Mouse (Mus musculus): Measurements from ENCODE around the gene Tnks2. TPM values are rescaled to one million over a fixed set of nuclear protein-coding genes. Genes with fewer than 3 reads are reported as not detected.

Tnks2 gene
- polyA plus RNA-seq (2014; fragmentation: Nextera tagmentation; extraction: Ambion mirVana): 67.1 and 71.7 TPM in 2 replicates

DNA sequence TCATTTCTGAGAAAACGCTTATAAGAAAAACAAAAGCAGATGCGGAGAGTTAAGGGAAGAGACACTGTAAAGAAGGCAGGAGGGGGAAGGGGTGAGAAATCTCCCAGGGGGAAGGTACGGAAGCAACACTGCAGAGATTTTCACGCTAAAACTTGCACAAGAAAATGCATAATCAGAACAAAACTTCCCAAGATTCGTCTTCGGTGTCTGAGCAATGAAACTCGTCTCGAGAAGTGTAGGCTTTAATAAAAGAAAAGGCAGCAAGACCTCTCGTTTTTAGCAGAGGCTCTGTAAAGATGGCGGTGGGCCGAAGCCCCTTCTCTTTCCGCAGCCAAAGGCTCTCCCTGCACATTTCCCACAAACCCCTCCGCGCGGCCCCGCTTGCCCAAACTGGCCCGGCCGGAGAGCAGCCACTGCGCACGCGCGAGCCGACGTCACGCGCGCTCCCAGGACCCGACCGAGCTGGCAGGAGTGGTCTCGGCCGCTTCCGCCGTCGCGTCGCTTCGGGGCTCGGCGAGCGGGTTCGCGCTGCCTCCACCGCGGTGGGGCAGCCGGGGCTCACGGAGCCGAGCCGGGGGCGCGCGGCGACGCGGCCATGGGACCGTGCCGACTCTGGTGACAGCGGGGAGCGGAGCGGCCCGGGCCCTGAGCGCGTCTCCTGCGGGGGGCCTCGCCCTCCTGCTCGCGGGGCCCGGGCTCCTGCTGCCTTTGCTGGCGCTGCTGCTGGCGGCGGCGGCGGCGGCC, at the start of gene Tnks2:
Gene Tnks2 (plus strand): TSS at position 445 of the 744 bp plus-strand sequence.
- Histone ChIP-seq H3K4me3 (ENCODE audit: control insufficient read depth in 1 of 2, insufficient read depth in 1 of 2, low read depth in 1 of 2, low read length in 2 of 2) (peak within 1 kb of the TSS; percentile 70 to 99), H3K4me2 (ENCODE audit: low read length) (peak within 1 kb of the TSS; percentile 91), H3K36me3 (ENCODE audit: control insufficient read depth, insufficient read depth, low read length) (peaks cover 6% of the 10 kb centered on the region), H3K4me1 (ENCODE audit: control insufficient read depth in 2 of 2, insufficient read depth in 2 of 2, low read length in 2 of 2) (peaks cover 7 to 17% of the 10 kb centered on the region in 2 experiments), H3K27me3 (ENCODE audit: control insufficient read depth, insufficient read depth, low read length) (no peaks in the 10 kb centered on the region), H3K27ac (replicated peaks in 1 of 2; ENCODE audit: control insufficient read depth in 1 of 2, insufficient read depth in 1 of 2, low read depth in 2 of 2, low read length in 2 of 2) (peak within 1 kb of the TSS; percentile 99 to 100), H3K9me3 (ENCODE audit: control insufficient read depth, low read length) (no peaks in the 10 kb centered on the region), H3K9ac (ENCODE audit: low read length) (peak within 1 kb of the TSS; percentile 99)
- peak; percentile 92 for ATAC-seq (ENCODE audit: insufficient number of reproducible peaks, insufficient read depth, low FRiP score, low read depth)
- under 1% methylated on average over 64 of the region's 73 CpGs for WGBS

DNA sequence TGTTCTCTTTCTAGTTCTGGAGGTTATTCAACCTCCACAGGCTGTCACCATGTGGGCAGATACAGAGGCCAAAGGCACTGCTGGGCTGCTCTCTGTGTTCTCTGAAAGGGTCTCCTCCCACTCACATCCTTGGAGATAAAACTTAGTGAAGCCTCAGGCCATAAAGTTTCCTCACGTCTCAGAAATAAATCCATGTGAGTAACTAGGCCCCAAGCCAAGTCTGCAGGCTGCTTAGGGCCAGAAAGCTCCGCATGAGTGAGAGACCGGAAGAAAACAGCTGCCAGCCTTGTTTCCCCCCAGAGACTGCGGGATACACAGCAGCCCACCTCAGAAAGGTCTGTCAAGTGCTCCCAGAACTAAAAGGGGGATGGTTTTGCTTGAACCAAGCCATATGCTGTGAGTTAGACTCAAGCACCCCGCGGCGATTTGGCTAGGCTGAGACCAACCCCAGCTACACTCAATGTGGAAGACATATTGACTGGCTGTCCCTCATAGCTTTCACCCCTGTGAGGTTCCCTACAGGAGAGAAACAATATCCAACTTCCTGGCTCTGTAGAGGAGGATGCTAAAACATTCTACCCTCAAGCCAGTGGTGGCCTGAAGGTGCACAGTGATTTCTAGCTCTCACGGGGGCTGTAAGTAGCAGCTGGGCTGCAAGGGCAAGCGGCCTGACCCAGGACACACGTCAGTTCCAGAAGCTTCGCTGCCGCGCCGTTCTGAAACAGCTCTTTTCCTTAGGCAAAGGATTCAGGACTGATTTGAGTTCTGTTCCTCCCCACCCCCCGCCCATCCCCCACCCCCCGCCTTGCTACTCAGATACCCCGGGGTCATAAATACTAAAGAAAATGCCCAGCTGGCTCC, 43.9 kb upstream of the Tnks2 start:
- Histone ChIP-seq H3K36me3 (ENCODE audit: control insufficient read depth, insufficient read depth, low read length) (no peaks in the 10 kb centered on the region), H3K9me3 (ENCODE audit: control insufficient read depth, low read length) (no peaks in the 10 kb centered on the region), H3K9ac (ENCODE audit: low read length) (no peak overlapping the region), H3K27me3 (ENCODE audit: control insufficient read depth, insufficient read depth, low read length) (no peaks in the 10 kb centered on the region), H3K4me1 (ENCODE audit: control insufficient read depth in 2 of 2, insufficient read depth in 2 of 2, low read length in 2 of 2) (peaks cover 2 to 4% of the 10 kb centered on the region in 2 experiments; a peak in 2 of 4 replicates), H3K4me3 (ENCODE audit: control insufficient read depth in 1 of 2, insufficient read depth in 1 of 2, low read depth in 1 of 2, low read length in 2 of 2) (no peak overlapping the region), H3K4me2 (ENCODE audit: low read length) (no peak overlapping the region), H3K27ac (replicated peaks in 1 of 2; ENCODE audit: control insufficient read depth in 1 of 2, insufficient read depth in 1 of 2, low read depth in 2 of 2, low read length in 2 of 2) (peak overlapping the region; percentile 50 to 59)
- ATAC-seq (ENCODE audit: insufficient number of reproducible peaks, insufficient read depth, low FRiP score, low read depth): peak; percentile 57; the same call in 1 of the 2 replicates
- WGBS: 69% methylated on average over 17 of the region's 17 CpGs

DNA sequence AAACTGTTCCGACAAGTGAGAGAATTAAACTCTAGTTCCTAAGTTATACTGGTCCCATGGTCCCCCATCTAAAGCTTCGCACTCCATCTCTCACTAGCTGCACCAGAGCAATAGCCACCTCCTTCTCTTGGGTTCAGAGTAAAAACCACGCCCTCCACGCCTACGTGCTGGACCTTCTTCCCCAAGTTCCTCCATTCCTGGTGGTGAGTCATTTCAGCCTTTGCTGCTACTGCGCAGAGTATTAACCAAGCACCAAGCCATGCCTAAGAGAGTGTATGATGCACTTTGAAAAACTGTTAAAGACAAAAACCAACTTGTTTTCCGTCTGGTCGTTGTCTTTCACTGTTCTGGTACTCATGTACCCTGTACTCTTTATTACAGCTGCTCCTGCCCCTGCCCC, 41.4 kb upstream of the Tnks2 start:
- peaks cover 10 to 11% of the 10 kb centered on the region in 2 experiments; a peak in 3 of 4 replicates for H3K4me1 ChIP-seq (ENCODE audit: control insufficient read depth in 2 of 2, insufficient read depth in 2 of 2, low read length in 2 of 2)
- H3K9me3 ChIP-seq (ENCODE audit: control insufficient read depth, low read length): no peaks in the 10 kb centered on the region
- ATAC-seq (ENCODE audit: insufficient number of reproducible peaks, insufficient read depth, low FRiP score, low read depth): no peak
- no peak overlapping the region for H3K4me2 ChIP-seq (ENCODE audit: low read length)
- no peak overlapping the region for H3K4me3 ChIP-seq (ENCODE audit: control insufficient read depth in 1 of 2, insufficient read depth in 1 of 2, low read depth in 1 of 2, low read length in 2 of 2)
- H3K27me3 ChIP-seq (ENCODE audit: control insufficient read depth, insufficient read depth, low read length): no peaks in the 10 kb centered on the region
- no peak overlapping the region for H3K9ac ChIP-seq (ENCODE audit: low read length)
- WGBS: 81% methylated on average over 8 of the region's 8 CpGs
- no peak overlapping the region for H3K27ac ChIP-seq (replicated peaks in 1 of 2; ENCODE audit: control insufficient read depth in 1 of 2, insufficient read depth in 1 of 2, low read depth in 2 of 2, low read length in 2 of 2)
- H3K36me3 ChIP-seq (ENCODE audit: control insufficient read depth, insufficient read depth, low read length): no peaks in the 10 kb centered on the region

DNA sequence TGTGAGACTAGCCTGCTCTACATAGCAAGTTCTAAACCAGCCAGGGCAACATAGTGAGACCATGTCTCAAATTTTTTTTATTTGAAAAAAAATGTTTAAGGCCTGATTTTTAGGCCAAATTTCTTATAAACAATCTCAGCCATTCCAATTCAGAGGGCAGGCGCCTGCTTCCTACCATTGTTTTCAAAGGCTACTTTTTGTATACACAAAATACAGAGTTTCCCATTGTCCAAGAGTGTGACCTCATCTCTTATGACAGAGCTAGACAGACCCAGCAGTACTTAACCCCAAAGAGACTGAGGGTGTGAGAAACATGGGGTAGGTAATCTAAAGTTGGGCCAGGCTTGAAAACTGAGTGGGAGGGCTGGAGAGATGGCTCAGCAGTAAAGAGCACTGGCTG, 40.6 kb upstream of the Tnks2 start:
- Histone ChIP-seq H3K36me3 (ENCODE audit: control insufficient read depth, insufficient read depth, low read length) (no peaks in the 10 kb centered on the region), H3K9ac (ENCODE audit: low read length) (no peak overlapping the region), H3K4me2 (ENCODE audit: low read length) (no peak overlapping the region), H3K27me3 (ENCODE audit: control insufficient read depth, insufficient read depth, low read length) (no peaks in the 10 kb centered on the region), H3K4me3 (ENCODE audit: control insufficient read depth in 1 of 2, insufficient read depth in 1 of 2, low read depth in 1 of 2, low read length in 2 of 2) (no peak overlapping the region), H3K9me3 (ENCODE audit: control insufficient read depth, low read length) (no peaks in the 10 kb centered on the region), H3K27ac (replicated peaks in 1 of 2; ENCODE audit: control insufficient read depth in 1 of 2, insufficient read depth in 1 of 2, low read depth in 2 of 2, low read length in 2 of 2) (no peak overlapping the region), H3K4me1 (ENCODE audit: control insufficient read depth in 2 of 2, insufficient read depth in 2 of 2, low read length in 2 of 2) (peaks cover 10 to 11% of the 10 kb centered on the region in 2 experiments; a peak in 3 of 4 replicates)
- WGBS: 58% methylated on average over 1 of the region's 1 CpGs
- ATAC-seq (ENCODE audit: insufficient number of reproducible peaks, insufficient read depth, low FRiP score, low read depth): no peak

DNA sequence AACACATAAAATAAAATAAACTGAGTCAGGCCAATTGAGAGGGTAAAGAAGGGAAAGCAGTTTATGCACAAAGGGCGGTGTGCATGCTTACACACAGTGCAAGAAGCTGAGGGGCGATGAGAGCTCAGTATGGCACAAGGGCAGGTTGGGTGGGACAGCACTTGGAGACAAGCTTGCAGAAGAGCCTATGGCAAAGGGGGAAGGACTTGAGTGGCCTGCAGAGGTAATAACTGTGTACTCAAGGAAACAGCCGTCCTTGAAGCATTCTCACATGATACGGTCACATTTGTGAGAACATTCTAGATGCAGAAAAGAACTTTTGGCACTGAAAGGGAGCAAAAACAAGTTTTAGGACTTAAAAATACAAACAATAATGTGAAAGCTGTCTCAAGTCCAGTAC, 40.0 kb upstream of the Tnks2 start:
- H3K4me3 ChIP-seq (ENCODE audit: control insufficient read depth in 1 of 2, insufficient read depth in 1 of 2, low read depth in 1 of 2, low read length in 2 of 2): no peak overlapping the region
- 87% methylated on average over 4 of the region's 4 CpGs for WGBS
- H3K4me1 ChIP-seq (ENCODE audit: control insufficient read depth in 2 of 2, insufficient read depth in 2 of 2, low read length in 2 of 2): peaks cover 11 to 12% of the 10 kb centered on the region in 2 experiments
- H3K4me2 ChIP-seq (ENCODE audit: low read length): no peak overlapping the region
- no peaks in the 10 kb centered on the region for H3K27me3 ChIP-seq (ENCODE audit: control insufficient read depth, insufficient read depth, low read length)
- ATAC-seq (ENCODE audit: insufficient number of reproducible peaks, insufficient read depth, low FRiP score, low read depth): no peak
- no peak overlapping the region for H3K27ac ChIP-seq (replicated peaks in 1 of 2; ENCODE audit: control insufficient read depth in 1 of 2, insufficient read depth in 1 of 2, low read depth in 2 of 2, low read length in 2 of 2)
- H3K9me3 ChIP-seq (ENCODE audit: control insufficient read depth, low read length): no peaks in the 10 kb centered on the region
- H3K9ac ChIP-seq (ENCODE audit: low read length): no peak overlapping the region
- no peaks in the 10 kb centered on the region for H3K36me3 ChIP-seq (ENCODE audit: control insufficient read depth, insufficient read depth, low read length)

DNA sequence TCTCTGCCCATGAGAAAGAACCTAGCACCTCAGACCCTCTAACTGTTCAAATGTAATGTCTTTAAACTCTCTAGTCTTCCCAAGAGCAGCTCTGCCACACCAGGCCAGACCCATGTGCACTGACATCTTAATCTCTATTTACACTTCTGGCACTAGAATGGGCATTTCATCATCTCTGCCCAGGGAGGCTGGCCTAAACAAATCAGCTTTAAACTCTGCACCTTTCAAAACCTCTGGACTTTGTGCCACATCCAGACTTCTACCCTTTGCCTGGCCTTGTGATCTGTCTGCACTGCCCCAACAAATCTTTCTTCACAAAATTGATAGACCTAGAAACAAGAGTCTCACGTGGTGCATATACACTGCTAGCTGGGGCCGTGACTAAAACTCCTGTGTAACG, 38.8 kb upstream of the Tnks2 start:
- no peak overlapping the region for H3K4me3 ChIP-seq (ENCODE audit: control insufficient read depth in 1 of 2, insufficient read depth in 1 of 2, low read depth in 1 of 2, low read length in 2 of 2)
- H3K27ac ChIP-seq (replicated peaks in 1 of 2; ENCODE audit: control insufficient read depth in 1 of 2, insufficient read depth in 1 of 2, low read depth in 2 of 2, low read length in 2 of 2): no peak overlapping the region
- H3K36me3 ChIP-seq (ENCODE audit: control insufficient read depth, insufficient read depth, low read length): no peaks in the 10 kb centered on the region
- ATAC-seq (ENCODE audit: insufficient number of reproducible peaks, insufficient read depth, low FRiP score, low read depth): no peak
- H3K27me3 ChIP-seq (ENCODE audit: control insufficient read depth, insufficient read depth, low read length): no peaks in the 10 kb centered on the region
- H3K4me1 ChIP-seq (ENCODE audit: control insufficient read depth in 2 of 2, insufficient read depth in 2 of 2, low read length in 2 of 2): peaks cover 15 to 17% of the 10 kb centered on the region in 2 experiments
- H3K4me2 ChIP-seq (ENCODE audit: low read length): peak overlapping the region; percentile 19
- no peak overlapping the region for H3K9ac ChIP-seq (ENCODE audit: low read length)
- 40% methylated on average over 3 of the region's 3 CpGs for WGBS
- H3K9me3 ChIP-seq (ENCODE audit: control insufficient read depth, low read length): no peaks in the 10 kb centered on the region

DNA sequence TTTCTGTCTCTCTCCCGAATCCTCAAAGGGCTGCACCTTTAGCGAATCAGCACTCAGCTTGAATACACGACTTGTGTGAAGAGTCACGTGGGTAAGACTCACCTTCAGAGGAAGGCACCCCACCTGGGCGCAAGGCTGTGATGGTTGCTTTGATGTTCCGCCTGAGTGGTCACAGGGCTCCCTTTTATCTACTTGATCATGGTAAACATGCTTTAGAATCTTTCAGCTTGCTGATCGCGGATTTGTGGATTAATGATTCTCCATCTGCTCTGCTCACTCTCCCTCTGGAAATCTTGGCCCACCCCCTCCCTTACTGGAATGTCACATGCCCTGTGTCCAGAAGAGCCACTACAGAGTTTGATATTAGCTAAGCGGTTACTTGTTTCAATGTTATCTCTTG, 37.1 kb upstream of the Tnks2 start:
- H3K9me3 ChIP-seq (ENCODE audit: control insufficient read depth, low read length): no peaks in the 10 kb centered on the region
- H3K36me3 ChIP-seq (ENCODE audit: control insufficient read depth, insufficient read depth, low read length): no peaks in the 10 kb centered on the region
- H3K4me2 ChIP-seq (ENCODE audit: low read length): no peak overlapping the region
- no peak overlapping the region for H3K4me3 ChIP-seq (ENCODE audit: control insufficient read depth in 1 of 2, insufficient read depth in 1 of 2, low read depth in 1 of 2, low read length in 2 of 2)
- 73% methylated on average over 9 of the region's 9 CpGs for WGBS
- no peaks in the 10 kb centered on the region for H3K27me3 ChIP-seq (ENCODE audit: control insufficient read depth, insufficient read depth, low read length)
- peaks cover 13 to 17% of the 10 kb centered on the region in 2 experiments for H3K4me1 ChIP-seq (ENCODE audit: control insufficient read depth in 2 of 2, insufficient read depth in 2 of 2, low read length in 2 of 2)
- H3K9ac ChIP-seq (ENCODE audit: low read length): no peak overlapping the region
- ATAC-seq (ENCODE audit: insufficient number of reproducible peaks, insufficient read depth, low FRiP score, low read depth): no peak
- no peak overlapping the region for H3K27ac ChIP-seq (replicated peaks in 1 of 2; ENCODE audit: control insufficient read depth in 1 of 2, insufficient read depth in 1 of 2, low read depth in 2 of 2, low read length in 2 of 2)
